Mouse (Mus musculus): ENCODE results near the gene Lhx1.

Lhx1 gene

GRCm38 (mm10) chr11:84480451-84480850 lies 44.9 kb downstream of the Lhx1 start:
- DNase-seq: no peak

GRCm38 (mm10) chr11:84476641-84477040 lies 48.7 kb downstream of the Lhx1 start:
- no peak for DNase-seq

- DNase-seq: no peak
These were observed 49.3 kb downstream of the Lhx1 start for GRCm38 (mm10) chr11:84475991-84476390.

GRCm38 (mm10) chr11:84473093-84473667 lies 52.2 kb downstream of the Lhx1 start:
- DNase-seq: no peak

Measured in lung, postnatal 4 days (tissue).